Mouse (Mus musculus): ENCODE results near the gene Dlgap1. TPM values are rescaled to one million over a fixed set of nuclear protein-coding genes. Genes with fewer than 3 reads are reported as not detected.

Dlgap1 gene
- polyA plus RNA-seq, 1 experiment = not detected

- H3K4me1 ChIP-seq = no peaks in the 10 kb centered on the region
- TF ChIP-seq GATA1 (IDR thresholded peaks at IDR 0.05; ENCODE audit: borderline replicate concordance, low read length) (no peak), FLI1 (IDR thresholded peaks at IDR 0.05; ENCODE audit: low read length) (no peak)
- H3K9me3 ChIP-seq = peaks cover 36% of the 10 kb centered on the region
- H3K36me3 ChIP-seq (replicated peaks; ENCODE audit: low read length) = no peaks in the 10 kb centered on the region
- no peak overlapping the region for H3K4me3 ChIP-seq (replicated peaks)
- no peaks in the 10 kb centered on the region for H3K27me3 ChIP-seq (replicated peaks)
These were observed 353.1 kb downstream of the Dlgap1 start for GRCm38 (mm10) chr17:70321976-70322375.

- peaks cover 24% of the 10 kb centered on the region for H3K9me3 ChIP-seq
- no peak overlapping the region for H3K4me3 ChIP-seq (replicated peaks)
- no peaks in the 10 kb centered on the region for H3K36me3 ChIP-seq (replicated peaks; ENCODE audit: low read length)
- H3K4me1 ChIP-seq = no peaks in the 10 kb centered on the region
- no peaks in the 10 kb centered on the region for H3K27me3 ChIP-seq (replicated peaks)
- TF ChIP-seq GATA1 (IDR thresholded peaks at IDR 0.05; ENCODE audit: borderline replicate concordance, low read length) (no peak), FLI1 (IDR thresholded peaks at IDR 0.05; ENCODE audit: low read length) (no peak)
These were observed 364.6 kb downstream of the Dlgap1 start for GRCm38 (mm10) chr17:70333440-70333839.

GRCm38 (mm10) chr17:70334171-70334570 is 365.3 kb downstream of the Dlgap1 start:
- Histone ChIP-seq H3K27me3 (replicated peaks) (no peaks in the 10 kb centered on the region), H3K4me1 (no peaks in the 10 kb centered on the region), H3K9me3 (peaks cover 24% of the 10 kb centered on the region), H3K36me3 (replicated peaks; ENCODE audit: low read length) (no peaks in the 10 kb centered on the region), H3K4me3 (replicated peaks) (no peak overlapping the region)
- TF ChIP-seq GATA1 (IDR thresholded peaks at IDR 0.05; ENCODE audit: borderline replicate concordance, low read length) (no peak), FLI1 (IDR thresholded peaks at IDR 0.05; ENCODE audit: low read length) (no peak)

GRCm38 (mm10) chr17:70339821-70340220 is 370.9 kb downstream of the Dlgap1 start:
- Histone ChIP-seq H3K4me1 (no peaks in the 10 kb centered on the region), H3K4me3 (replicated peaks) (no peak overlapping the region), H3K9me3 (peaks cover 50% of the 10 kb centered on the region), H3K27me3 (replicated peaks) (no peaks in the 10 kb centered on the region), H3K36me3 (replicated peaks; ENCODE audit: low read length) (no peaks in the 10 kb centered on the region)
- TF ChIP-seq FLI1 (IDR thresholded peaks at IDR 0.05; ENCODE audit: low read length) = no peak
- TF ChIP-seq GATA1 (IDR thresholded peaks at IDR 0.05; ENCODE audit: borderline replicate concordance, low read length) = no peak

- Histone ChIP-seq H3K4me3 (replicated peaks) (no peak overlapping the region), H3K9me3 (peaks cover 55% of the 10 kb centered on the region), H3K27me3 (replicated peaks) (no peaks in the 10 kb centered on the region), H3K4me1 (no peaks in the 10 kb centered on the region), H3K36me3 (replicated peaks; ENCODE audit: low read length) (no peaks in the 10 kb centered on the region)
- no peak for TF ChIP-seq FLI1 (IDR thresholded peaks at IDR 0.05; ENCODE audit: low read length)
- no peak for TF ChIP-seq GATA1 (IDR thresholded peaks at IDR 0.05; ENCODE audit: borderline replicate concordance, low read length)
These were observed 372.4 kb downstream of the Dlgap1 start for GRCm38 (mm10) chr17:70341230-70341629.

GRCm38 (mm10) chr17:70341920-70342319 is 373.0 kb downstream of the Dlgap1 start:
- H3K4me1 ChIP-seq = no peaks in the 10 kb centered on the region
- H3K27me3 ChIP-seq (replicated peaks) = no peaks in the 10 kb centered on the region
- peaks cover 48% of the 10 kb centered on the region for H3K9me3 ChIP-seq
- no peak overlapping the region for H3K4me3 ChIP-seq (replicated peaks)
- no peaks in the 10 kb centered on the region for H3K36me3 ChIP-seq (replicated peaks; ENCODE audit: low read length)
- TF ChIP-seq GATA1 (IDR thresholded peaks at IDR 0.05; ENCODE audit: borderline replicate concordance, low read length) (no peak), FLI1 (IDR thresholded peaks at IDR 0.05; ENCODE audit: low read length) (no peak)

- Histone ChIP-seq H3K9me3 (peaks cover 34% of the 10 kb centered on the region), H3K27me3 (replicated peaks) (no peaks in the 10 kb centered on the region), H3K4me1 (no peaks in the 10 kb centered on the region), H3K4me3 (replicated peaks) (no peak overlapping the region), H3K36me3 (replicated peaks; ENCODE audit: low read length) (no peaks in the 10 kb centered on the region)
- TF ChIP-seq FLI1 (IDR thresholded peaks at IDR 0.05; ENCODE audit: low read length) = no peak
- TF ChIP-seq GATA1 (IDR thresholded peaks at IDR 0.05; ENCODE audit: borderline replicate concordance, low read length) = no peak
These were observed 378.5 kb downstream of the Dlgap1 start for GRCm38 (mm10) chr17:70347403-70347802.

- H3K27me3 ChIP-seq (replicated peaks) = no peaks in the 10 kb centered on the region
- TF ChIP-seq FLI1 (IDR thresholded peaks at IDR 0.05; ENCODE audit: low read length) = no peak
- no peak for TF ChIP-seq GATA1 (IDR thresholded peaks at IDR 0.05; ENCODE audit: borderline replicate concordance, low read length)
- no peak overlapping the region for H3K4me3 ChIP-seq (replicated peaks)
- H3K4me1 ChIP-seq = no peaks in the 10 kb centered on the region
- H3K36me3 ChIP-seq (replicated peaks; ENCODE audit: low read length) = no peaks in the 10 kb centered on the region
- 0 out of 2 replicates have a peak, but pooled peaks cover 8% of the 10 kb centered on the region for H3K9me3 ChIP-seq
These were observed 394.7 kb downstream of the Dlgap1 start for GRCm38 (mm10) chr17:70363561-70363960.

GRCm38 (mm10) chr17:70363971-70364370 is 395.1 kb downstream of the Dlgap1 start:
- TF ChIP-seq FLI1 (IDR thresholded peaks at IDR 0.05; ENCODE audit: low read length) = no peak
- TF ChIP-seq GATA1 (IDR thresholded peaks at IDR 0.05; ENCODE audit: borderline replicate concordance, low read length) = no peak
- H3K36me3 ChIP-seq (replicated peaks; ENCODE audit: low read length) = no peaks in the 10 kb centered on the region
- no peaks in the 10 kb centered on the region for H3K4me1 ChIP-seq
- no peak overlapping the region for H3K4me3 ChIP-seq (replicated peaks)
- H3K27me3 ChIP-seq (replicated peaks) = no peaks in the 10 kb centered on the region
- 0 out of 2 replicates have a peak, but pooled peaks cover 8% of the 10 kb centered on the region for H3K9me3 ChIP-seq

GRCm38 (mm10) chr17:70369124-70369523 is 400.3 kb downstream of the Dlgap1 start:
- Histone ChIP-seq H3K27me3 (replicated peaks) (no peaks in the 10 kb centered on the region), H3K4me1 (no peaks in the 10 kb centered on the region), H3K36me3 (replicated peaks; ENCODE audit: low read length) (no peaks in the 10 kb centered on the region), H3K9me3 (peaks cover 12% of the 10 kb centered on the region; the same call in 1 of the 2 replicates), H3K4me3 (replicated peaks) (no peak overlapping the region)
- TF ChIP-seq GATA1 (IDR thresholded peaks at IDR 0.05; ENCODE audit: borderline replicate concordance, low read length) (no peak), FLI1 (IDR thresholded peaks at IDR 0.05; ENCODE audit: low read length) (no peak)

- TF ChIP-seq GATA1 (IDR thresholded peaks at IDR 0.05; ENCODE audit: borderline replicate concordance, low read length) = no peak
- no peaks in the 10 kb centered on the region for H3K4me1 ChIP-seq
- H3K4me3 ChIP-seq (replicated peaks) = no peak overlapping the region
- H3K9me3 ChIP-seq = no peaks in the 10 kb centered on the region
- no peaks in the 10 kb centered on the region for H3K27me3 ChIP-seq (replicated peaks)
- H3K36me3 ChIP-seq (replicated peaks; ENCODE audit: low read length) = no peaks in the 10 kb centered on the region
These were observed 408.1 kb downstream of the Dlgap1 start for GRCm38 (mm10) chr17:70377020-70377419.
